Mouse (Mus musculus) neural tube, embryonic 12.5 days (tissue): Measurements from ENCODE around the gene Crebrf. TPM values are rescaled to one million over a fixed set of nuclear protein-coding genes. Genes with fewer than 3 reads are reported as not detected.

Experiments
- ATAC-seq: fragments of 200-750 bp; cut with Nextera tagmentation; 2 replicates; pipeline ENCODE4 v1.8.0; 2017; ENCODE audit warnings: low read depth, mild to moderate bottlenecking, moderate TSS enrichment, moderate library complexity; ENCODE audit not compliant: low FRiP score
- H3K27ac ChIP-seq: fragments of 300-500 bp; sonication (generic); 2 replicates; pipeline ENCODE4 v1.5.1; 2016
- H3K27me3 ChIP-seq: fragments of 300-500 bp; sonication (generic); replicated peaks from 2 replicates; pipeline ENCODE4 v1.6.1; 2016; ENCODE audit warnings: mild to moderate bottlenecking
- H3K36me3 ChIP-seq: fragments of 300-500 bp; sonication (generic); 2 replicates; pipeline ENCODE4 v1.6.1; 2016; ENCODE audit warnings: mild to moderate bottlenecking
- H3K4me1 ChIP-seq: fragments of 300-500 bp; sonication (generic); 2 replicates; pipeline ENCODE4 v1.6.1; 2016
- H3K4me2 ChIP-seq: fragments of 300-500 bp; sonication (generic); replicated peaks from 2 replicates; pipeline ENCODE4 v1.6.1; 2016; ENCODE audit warnings: mild to moderate bottlenecking
- H3K4me3 ChIP-seq: fragments of 300-500 bp; sonication (generic); 2 replicates; pipeline ENCODE4 v1.5.1; 2016
- H3K9ac ChIP-seq: fragments of 300-500 bp; sonication (generic); 2 replicates; pipeline ENCODE4 v1.6.1; 2016; ENCODE audit warnings: mild to moderate bottlenecking
- H3K9me3 ChIP-seq: fragments of 300-500 bp; sonication (generic); 2 replicates; pipeline ENCODE4 v1.6.1; 2016; ENCODE audit warnings: mild to moderate bottlenecking
- WGBS: fragments of 180-500 bp; shearing (Covaris S2); methylation state at CpG from one replicate; pipeline ENCODE4 v1.1.7; 2016; 5-methylcytosine and 5-hydroxymethylcytosine counted together
- polyA plus RNA-seq: library from polyadenylated mRNA; unstranded; fragments of >200 nt; fragmentation: Nextera tagmentation; extraction: Ambion mirVana; gene quantifications from 2 replicates; pipeline ENCODE4 v1.2.1, GENCODE M21; 2016

The Crebrf gene
- polyA plus RNA-seq, 1 experiment from 2014 or later, result 5.0 TPM

DNA sequence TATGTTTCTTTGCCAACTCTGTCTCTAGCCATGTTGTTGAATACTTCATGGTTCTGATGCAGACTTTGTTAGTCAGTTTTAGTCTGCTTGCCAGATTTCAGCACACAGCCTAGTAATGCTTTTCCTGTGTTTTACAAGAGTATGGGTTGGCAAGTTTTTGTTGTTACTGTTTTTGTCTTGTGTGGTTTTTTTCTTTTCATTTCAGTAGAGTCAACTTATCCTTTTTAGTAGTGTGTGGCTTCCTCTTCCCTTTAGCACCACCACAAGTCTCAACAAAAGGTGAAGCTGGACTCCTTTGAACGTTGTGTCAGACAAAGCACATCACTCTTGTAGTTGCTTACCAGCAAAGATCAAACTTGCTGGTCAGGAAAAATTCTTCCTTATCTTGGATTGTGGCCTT lies 36.8 kb downstream of the Crebrf start:
- no peaks in the 10 kb centered on the region for H3K4me1 ChIP-seq
- no peak for ATAC-seq

DNA sequence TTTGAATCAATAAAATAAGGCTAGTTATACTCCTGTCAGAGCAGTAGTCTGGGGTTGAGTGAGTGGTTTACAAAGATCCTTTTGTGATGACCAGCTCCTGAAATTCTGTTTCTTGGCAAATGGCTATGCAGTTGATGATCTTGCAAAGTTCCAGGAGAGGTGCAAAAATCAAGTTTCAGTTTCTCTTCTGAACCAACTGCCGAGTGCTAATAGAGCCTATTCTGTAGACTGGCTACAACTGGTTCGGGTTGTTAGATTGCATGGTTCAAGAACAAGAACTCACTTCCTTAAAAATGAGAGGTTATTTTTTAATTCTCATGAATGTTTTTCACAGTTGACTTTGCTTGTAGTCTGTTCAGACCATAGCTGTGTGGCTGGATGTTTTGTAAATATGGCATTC lies 38.0 kb downstream of the Crebrf start:
- H3K9me3 ChIP-seq, result no peaks in the 10 kb centered on the region
- no peak overlapping the region for H3K9ac ChIP-seq
- no peaks in the 10 kb centered on the region for H3K36me3 ChIP-seq
- ATAC-seq, result no peak
- H3K27me3 ChIP-seq, result no peaks in the 10 kb centered on the region
- H3K4me3 ChIP-seq, result no peak overlapping the region
- H3K4me2 ChIP-seq, result no peak overlapping the region
- 88% methylated on average over 2 of the region's 2 CpGs for WGBS
- H3K27ac ChIP-seq, result no peak overlapping the region
- H3K4me1 ChIP-seq, result no peaks in the 10 kb centered on the region

More for the DNA sequence above, 36.8 kb downstream of the Crebrf start:
- no peaks in the 10 kb centered on the region for H3K9me3 ChIP-seq
- H3K9ac ChIP-seq, result no peak overlapping the region
- no peaks in the 10 kb centered on the region for H3K27me3 ChIP-seq
- no peak overlapping the region for H3K27ac ChIP-seq
- 78% methylated on average over 1 of the region's 1 CpGs for WGBS
- H3K36me3 ChIP-seq, result no peaks in the 10 kb centered on the region
- H3K4me2 ChIP-seq, result no peak overlapping the region
- no peak overlapping the region for H3K4me3 ChIP-seq

DNA sequence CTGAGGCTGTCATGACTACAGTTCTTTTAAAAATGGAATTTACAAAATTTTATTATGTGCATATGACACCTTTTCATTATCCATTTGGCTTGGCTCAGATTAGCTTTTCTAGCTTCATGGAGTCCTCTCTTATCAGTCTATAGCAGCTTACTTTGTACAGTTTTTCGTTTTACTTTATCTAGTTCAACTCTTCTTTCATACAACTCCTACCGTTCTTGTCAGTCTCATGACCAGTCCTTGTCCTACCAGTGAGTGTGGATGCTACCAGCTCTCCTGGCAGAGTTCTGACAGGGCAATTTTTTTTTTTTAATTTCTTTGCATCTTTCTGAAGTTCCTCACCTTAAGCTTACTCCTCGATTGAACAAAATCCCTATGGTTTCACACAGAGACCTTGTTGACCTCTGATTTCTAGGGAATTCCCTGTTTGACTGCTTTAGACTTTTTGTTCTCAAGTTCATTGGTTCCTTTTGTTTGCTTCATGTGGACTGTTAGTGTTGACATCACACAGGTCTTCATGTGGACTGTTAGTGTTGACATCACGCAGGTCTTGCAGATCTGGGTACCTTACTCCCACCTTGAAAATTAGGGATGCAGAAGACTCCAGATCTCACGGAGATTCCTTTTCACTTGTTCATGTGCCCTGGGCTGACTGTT lies 51.8 kb downstream of the Crebrf start:
- no peak for ATAC-seq
- WGBS, result 88% methylated on average over 5 of the region's 5 CpGs
- Histone ChIP-seq H3K27ac (no peak overlapping the region), H3K36me3 (peaks cover 13% of the 10 kb centered on the region), H3K9me3 (no peaks in the 10 kb centered on the region), H3K4me2 (no peak overlapping the region), H3K27me3 (no peaks in the 10 kb centered on the region), H3K9ac (no peak overlapping the region), H3K4me1 (no peaks in the 10 kb centered on the region), H3K4me3 (no peak overlapping the region)

DNA sequence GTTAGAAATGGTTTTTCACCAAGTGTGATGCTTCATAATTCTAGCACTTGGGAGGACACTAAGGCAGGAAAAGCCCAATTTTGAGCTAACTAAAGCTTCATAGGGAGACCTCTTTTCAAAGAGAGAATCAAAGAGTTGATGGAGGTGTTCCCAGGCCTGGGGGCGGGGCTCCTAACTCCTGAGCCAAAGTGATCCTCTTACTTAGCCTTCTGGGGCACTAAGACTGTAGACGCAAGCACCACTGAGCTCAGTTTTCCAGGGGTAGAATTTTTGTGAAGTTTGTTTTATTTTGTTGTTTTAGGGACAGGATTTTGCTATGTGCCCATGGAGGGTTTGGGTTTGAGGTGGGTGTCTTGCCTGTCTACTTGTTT lies 52.3 kb downstream of the Crebrf start:
- Histone ChIP-seq H3K36me3 (peaks cover 13% of the 10 kb centered on the region), H3K4me1 (no peaks in the 10 kb centered on the region), H3K9ac (no peak overlapping the region), H3K4me3 (no peak overlapping the region), H3K9me3 (no peaks in the 10 kb centered on the region), H3K27me3 (no peaks in the 10 kb centered on the region), H3K4me2 (no peak overlapping the region), H3K27ac (no peak overlapping the region)
- 76% methylated on average over 2 of the region's 2 CpGs for whole genome bisulfite sequencing
- ATAC-seq, result no peak

DNA sequence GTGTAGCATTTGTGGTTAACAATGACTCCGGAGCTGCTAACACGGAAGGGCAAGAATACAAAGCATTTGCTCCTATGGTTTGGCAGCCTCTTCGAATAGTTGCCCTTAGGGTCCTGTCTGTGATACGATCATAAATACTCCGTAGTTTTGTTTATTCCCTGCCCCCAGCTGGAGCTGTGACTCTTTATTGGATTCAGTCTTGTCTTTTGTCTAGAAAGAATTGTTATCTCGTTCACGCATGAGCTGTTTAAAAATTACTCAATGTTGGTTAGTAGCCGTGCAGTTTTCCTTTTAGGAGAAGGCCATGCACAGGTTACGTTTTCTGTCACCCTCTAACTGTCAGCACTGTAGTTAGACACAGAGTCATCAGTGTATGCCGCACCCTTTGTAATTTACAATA lies 60.8 kb downstream of the Crebrf start:
- no peaks in the 10 kb centered on the region for H3K27me3 ChIP-seq
- H3K9ac ChIP-seq, result no peak overlapping the region
- H3K4me2 ChIP-seq, result peak overlapping the region; percentile 28
- H3K36me3 ChIP-seq, result no peaks in the 10 kb centered on the region
- 31% methylated on average over 10 of the region's 10 CpGs for WGBS
- no peaks in the 10 kb centered on the region for H3K9me3 ChIP-seq
- no peak overlapping the region for H3K4me3 ChIP-seq
- no peak overlapping the region for H3K27ac ChIP-seq
- H3K4me1 ChIP-seq, result peaks cover 11% of the 10 kb centered on the region
- peak; percentile 66 for ATAC-seq

DNA sequence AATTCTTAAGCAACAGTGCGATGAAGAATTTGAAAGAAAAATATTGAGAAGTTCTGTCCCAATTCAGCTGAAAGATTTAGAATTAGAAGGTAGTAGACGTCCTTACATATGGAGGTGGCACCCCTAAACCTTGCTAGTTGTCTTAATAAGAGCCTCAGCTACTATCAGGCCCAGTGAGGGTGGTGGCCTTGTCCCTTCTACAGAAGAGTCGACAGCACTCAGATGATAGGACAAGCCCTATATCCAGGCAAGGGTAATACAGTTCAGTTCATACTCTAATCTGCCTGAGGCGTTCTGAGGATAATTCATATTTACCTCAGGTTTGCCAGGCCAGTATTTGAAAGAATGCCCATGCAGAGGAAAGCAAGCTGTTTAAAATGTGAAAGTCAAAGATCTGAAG lies 62.6 kb downstream of the Crebrf start:
- Histone ChIP-seq H3K27ac (no peak overlapping the region), H3K4me2 (no peak overlapping the region), H3K9ac (no peak overlapping the region), H3K4me3 (no peak overlapping the region), H3K9me3 (no peaks in the 10 kb centered on the region), H3K27me3 (no peaks in the 10 kb centered on the region), H3K4me1 (peaks cover 15% of the 10 kb centered on the region), H3K36me3 (no peaks in the 10 kb centered on the region)
- no peak for ATAC-seq
- 90% methylated on average over 4 of the region's 4 CpGs for WGBS

DNA sequence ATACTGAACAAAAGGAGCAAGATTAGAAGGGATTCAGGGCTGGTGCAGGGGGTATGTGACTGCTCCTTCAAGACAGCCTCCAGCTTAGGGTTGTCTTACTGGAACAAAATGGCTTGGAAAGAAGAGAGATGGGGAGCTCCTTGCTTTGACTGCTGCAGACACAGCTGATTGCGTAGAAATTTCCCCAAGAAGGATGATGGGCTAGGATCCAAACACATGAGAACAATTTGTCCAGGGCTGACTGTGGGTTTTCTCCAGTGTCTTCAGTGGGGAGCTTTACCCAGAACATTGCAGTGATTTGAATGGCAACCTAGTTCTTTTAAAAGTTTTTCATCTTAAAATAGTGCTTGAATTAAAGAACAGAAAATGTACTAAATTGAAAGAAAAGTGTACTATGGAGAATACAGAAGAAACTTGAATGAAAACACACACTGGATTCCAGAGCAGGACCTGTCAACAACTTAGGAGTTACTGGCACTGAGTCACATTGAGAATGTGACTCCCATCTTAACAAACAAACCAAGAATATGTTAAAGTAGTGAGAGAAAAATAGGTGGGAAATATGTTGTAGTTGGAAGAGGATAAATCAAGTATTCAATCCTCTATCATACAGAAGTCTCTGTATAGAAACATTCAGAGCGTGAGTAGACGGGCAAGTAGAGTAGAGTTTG lies 63.1 kb downstream of the Crebrf start:
- ATAC-seq, result no peak
- Histone ChIP-seq H3K9me3 (no peaks in the 10 kb centered on the region), H3K4me1 (peaks cover 15% of the 10 kb centered on the region), H3K4me2 (no peak overlapping the region), H3K27me3 (no peaks in the 10 kb centered on the region), H3K27ac (no peak overlapping the region), H3K36me3 (peaks cover 3% of the 10 kb centered on the region), H3K4me3 (no peak overlapping the region), H3K9ac (no peak overlapping the region)
- 94% methylated on average over 3 of the region's 3 CpGs for WGBS

DNA sequence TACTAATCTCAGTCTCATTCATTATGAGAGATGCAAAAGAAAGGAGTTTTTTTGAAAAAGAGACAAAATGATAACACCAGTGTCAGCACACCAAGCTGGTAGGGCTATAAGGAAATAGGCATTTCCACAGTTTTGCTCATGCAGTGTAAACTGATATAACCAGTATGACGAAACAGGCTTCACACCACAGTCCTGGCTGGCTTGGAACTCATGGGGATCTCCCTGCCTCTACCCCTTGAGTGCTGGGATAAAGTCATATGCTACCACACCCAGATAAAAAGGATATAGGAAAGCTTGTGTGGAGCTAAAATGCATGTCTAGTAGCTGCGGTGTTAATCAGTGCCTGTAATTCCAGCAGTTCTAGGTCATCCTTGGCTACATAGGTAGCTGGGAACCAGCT lies 64.0 kb downstream of the Crebrf start:
- Histone ChIP-seq H3K4me2 (no peak overlapping the region), H3K36me3 (peaks cover 12% of the 10 kb centered on the region), H3K9ac (no peak overlapping the region), H3K4me3 (no peak overlapping the region), H3K27me3 (no peaks in the 10 kb centered on the region), H3K4me1 (peaks cover 15% of the 10 kb centered on the region), H3K9me3 (no peaks in the 10 kb centered on the region), H3K27ac (no peak overlapping the region)
- ATAC-seq, result no peak
- 92% methylated on average over 2 of the region's 2 CpGs for WGBS

DNA sequence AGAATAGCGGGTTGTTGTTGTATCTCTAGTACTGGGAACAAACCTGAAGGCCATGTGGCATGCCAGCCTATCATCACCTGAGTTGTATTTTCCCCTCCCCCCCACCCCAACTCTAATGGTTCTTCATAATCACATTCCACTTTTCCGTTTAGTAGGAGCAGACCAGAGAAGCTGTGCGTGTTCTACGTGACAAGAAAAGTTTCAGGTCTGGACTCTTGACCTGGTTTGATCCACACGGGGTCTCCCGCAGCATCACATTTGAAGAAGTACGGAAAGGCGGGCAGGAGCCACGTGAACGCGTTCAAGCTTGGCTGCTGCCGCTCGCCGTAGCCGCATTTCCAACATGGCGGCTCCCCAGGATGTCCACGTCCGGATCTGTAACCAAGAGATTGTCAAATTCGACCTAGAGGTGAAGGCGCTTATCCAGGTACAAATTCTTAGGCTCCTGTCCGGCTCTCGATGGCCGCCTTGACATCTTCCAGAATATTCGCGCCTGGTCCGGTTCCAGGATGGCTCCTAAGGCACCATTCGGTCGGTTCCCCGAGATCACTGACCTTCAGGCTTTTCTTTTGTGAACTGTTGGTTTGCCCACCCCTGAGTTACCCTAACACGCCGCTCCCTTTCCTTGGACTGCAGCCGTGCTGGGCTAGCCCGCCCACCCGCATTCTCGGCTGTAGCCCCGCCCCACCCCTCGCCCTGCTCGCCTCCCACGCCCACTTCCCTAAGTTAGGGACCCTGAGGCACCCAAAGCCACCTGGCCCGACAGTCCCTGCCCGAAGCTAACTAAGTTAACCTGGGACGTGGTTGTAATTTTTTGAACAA lies 65.5 kb downstream of the Crebrf start, which contains the start of gene Bnip1:
Gene Bnip1, plus strand, starts transcription at position 317 of the 822 bp plus-strand sequence.
- Histone ChIP-seq H3K4me3 (peak within 1 kb of the TSS; percentile 75), H3K4me1 (peaks cover 10% of the 10 kb centered on the region), H3K9ac (peak within 1 kb of the TSS; percentile 76), H3K9me3 (no peaks in the 10 kb centered on the region), H3K27ac (0 out of 2 replicates have a peak within 1 kb of the TSS, but pooled peaks have one; percentile 15), H3K36me3 (peaks cover 23% of the 10 kb centered on the region), H3K27me3 (no peaks in the 10 kb centered on the region), H3K4me2 (peak within 1 kb of the TSS; percentile 77)
- under 1% methylated on average over 42 of the region's 42 CpGs for WGBS
- peak; percentile 56; the same call in 1 of the 2 replicates for ATAC-seq

DNA sequence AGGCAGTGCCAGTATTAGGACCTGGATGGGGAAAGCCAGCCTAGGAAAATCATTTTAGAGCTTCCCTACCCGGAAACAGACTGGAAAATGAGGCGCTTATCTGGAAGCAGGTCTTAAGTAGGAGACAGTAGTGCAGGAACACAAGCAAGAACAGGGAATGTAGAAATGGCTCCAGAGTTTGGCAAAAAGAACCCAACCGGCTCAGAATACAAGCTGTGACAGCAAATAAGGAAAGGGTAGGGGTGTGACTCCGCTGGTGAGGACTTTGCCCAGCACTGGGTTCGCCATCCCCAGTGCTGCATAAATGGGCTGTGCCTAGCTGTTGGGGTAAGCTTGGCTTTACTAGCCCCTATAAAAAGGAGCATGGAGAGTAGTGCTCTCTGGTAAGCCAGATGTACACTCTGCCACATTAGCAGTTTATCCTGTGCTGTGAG lies 66.2 kb downstream of the Crebrf start:
- no peak overlapping the region for H3K27ac ChIP-seq
- H3K36me3 ChIP-seq, result peaks cover 30% of the 10 kb centered on the region
- WGBS, result 27% methylated on average over 5 of the region's 5 CpGs

DNA sequence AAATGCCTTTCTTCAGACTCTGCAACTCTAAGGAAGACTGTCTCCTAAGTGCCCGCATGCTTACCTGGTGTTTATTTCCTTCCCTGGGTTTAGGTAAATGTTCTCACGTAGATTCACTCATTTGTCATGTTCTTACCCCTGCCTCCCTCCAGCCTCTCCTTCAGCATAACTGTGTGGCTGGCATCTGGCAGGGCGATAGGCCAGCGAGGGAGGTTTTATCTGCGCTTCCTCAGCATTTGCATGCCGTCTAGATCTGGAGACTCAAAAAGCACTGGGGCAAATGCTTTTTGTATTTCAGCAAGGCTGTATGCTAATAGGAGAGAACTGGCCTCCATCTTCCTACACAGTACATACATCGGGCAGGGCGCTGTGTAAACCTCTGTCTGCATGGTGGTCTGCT lies 69.1 kb downstream of the Crebrf start:
- WGBS, result 93% methylated on average over 8 of the region's 8 CpGs
- no peak overlapping the region for H3K4me2 ChIP-seq
- no peak overlapping the region for H3K27ac ChIP-seq
- H3K36me3 ChIP-seq, result peaks cover 53% of the 10 kb centered on the region
- H3K4me3 ChIP-seq, result no peak overlapping the region
- H3K9me3 ChIP-seq, result no peaks in the 10 kb centered on the region
- H3K27me3 ChIP-seq, result no peaks in the 10 kb centered on the region
- H3K9ac ChIP-seq, result no peak overlapping the region
- no peak for ATAC-seq
- H3K4me1 ChIP-seq, result peaks cover 4% of the 10 kb centered on the region

More for the DNA sequence above, 66.2 kb downstream of the Crebrf start:
- no peak for ATAC-seq
- H3K9ac ChIP-seq, result peak overlapping the region; percentile 76
- H3K9me3 ChIP-seq, result no peaks in the 10 kb centered on the region
- no peaks in the 10 kb centered on the region for H3K27me3 ChIP-seq
- H3K4me3 ChIP-seq, result peak overlapping the region; percentile 75
- peak overlapping the region; percentile 77 for H3K4me2 ChIP-seq
- peaks cover 4% of the 10 kb centered on the region for H3K4me1 ChIP-seq

DNA sequence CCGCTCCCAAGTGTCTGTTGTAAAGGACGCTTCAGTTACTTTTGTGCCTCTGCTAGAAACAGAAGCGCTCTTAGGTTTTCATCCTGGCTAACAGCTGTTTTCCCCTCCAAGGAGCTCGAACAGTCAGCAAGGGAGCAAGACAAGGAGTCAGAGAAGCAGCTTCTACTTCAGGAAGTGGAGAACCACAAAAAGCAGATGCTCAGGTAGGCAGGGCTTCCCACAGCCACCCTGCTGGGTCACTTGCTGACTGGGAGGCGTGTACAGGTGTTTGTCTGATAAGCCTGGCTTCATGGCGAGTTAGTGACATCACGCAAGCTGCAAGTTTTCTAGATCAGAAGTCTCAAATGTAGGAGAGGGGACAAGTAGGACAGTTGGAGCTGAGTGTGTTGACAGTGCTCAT lies 71.1 kb downstream of the Crebrf start:
- Histone ChIP-seq H3K27me3 (no peaks in the 10 kb centered on the region), H3K9ac (no peak overlapping the region), H3K36me3 (peaks cover 73% of the 10 kb centered on the region), H3K4me3 (no peak overlapping the region), H3K9me3 (no peaks in the 10 kb centered on the region), H3K27ac (no peak overlapping the region), H3K4me2 (no peak overlapping the region), H3K4me1 (peaks cover 3% of the 10 kb centered on the region)
- 89% methylated on average over 7 of the region's 7 CpGs for WGBS
- no peak for ATAC-seq
